Mouse (Mus musculus) Patski (cell line): ENCODE measurements at regions not wholly inside any gene's neighbourhood (a gene's known extent, or its start where the extent isn't known, plus 50 kb on each side); places are given as distances from the start of the nearest gene placed in this dataset.

Experiments
- ATAC-seq: fragments of 100-300 bp; one replicate; pipeline ENCODE4 v1.8.0; 2021
- CTCF ChIA-PET: fragments of 350-600 bp; sonication (Branson Sonifier 250); formaldehyde crosslinking; loops from one replicate; lab custom pipeline; 2022; ENCODE audit warnings: inconsistent platforms; lab: Charles Lee
- POLR2A ChIA-PET: fragments of 350-600 bp; sonication (Branson Sonifier 250); formaldehyde crosslinking; loops from one replicate; lab custom pipeline; 2022; ENCODE audit warnings: antibody characterized with exemption, inconsistent platforms; lab: Charles Lee
- DNase-seq: peaks from one replicate; pipeline ENCODE4 v3.0.0-alpha.2; 2011; ENCODE audit warnings: low read depth, low spot score
- H3K27me3 ChIP-seq: fragments of 371-371 bp; one replicate; pipeline ENCODE4 v1.5.1; 2021
- CTCF ChIP-seq: fragments of 100-300 bp; IDR thresholded peaks from one replicate; pipeline ENCODE4 v1.5.1; 2021
- in situ Hi-C: fragments of 300-500 bp; cut with MboI; formaldehyde crosslinking; loops from 3 replicates; pipeline ENCODE4 v1.11.1; 2018; ENCODE audit warnings: low pct_unique_long_range_greater_than_20kb, mixed read lengths

- no peak for TF ChIP-seq CTCF
- POLR2A ChIA-PET = no interaction called here
- DNase-seq (no peak), ATAC-seq (no peak)
- H3K27me3 ChIP-seq = no peaks in the 10 kb centered on the region
- in situ Hi-C loops = no loop called here
- CTCF ChIA-PET = no interaction called here
Measured at GRCm38 (mm10) chr8:35121084-35121483, 644.5 kb upstream of the Gm19410 start.

GRCm38 (mm10) chr8:35123196-35123621 is 642.4 kb upstream of the Gm19410 start:
- H3K27me3 ChIP-seq = no peaks in the 10 kb centered on the region
- POLR2A ChIA-PET = no interaction called here
- in situ Hi-C loops = no loop called here
- DNase-seq (no peak), ATAC-seq (no peak)
- no peak for TF ChIP-seq CTCF
- CTCF ChIA-PET = interaction anchor here (1.7 kb wide), 1 partner anchor 9 kb away, joined by 4 read pairs; no protein-coding TSS in a partner anchor

GRCm38 (mm10) chr8:35125179-35125578 is 640.4 kb upstream of the Gm19410 start:
- no peak for TF ChIP-seq CTCF
- ATAC-seq = no peak
- POLR2A ChIA-PET = no interaction called here
- no peaks in the 10 kb centered on the region for H3K27me3 ChIP-seq
- DNase-seq = no peak
- in situ Hi-C loops = no loop called here
- CTCF ChIA-PET = interaction anchor here (1.7 kb wide), 1 partner anchor 11 kb away, joined by 4 read pairs; no protein-coding TSS in a partner anchor

GRCm38 (mm10) chr8:35132281-35132680 is 633.3 kb upstream of the Gm19410 start:
- TF ChIP-seq CTCF = no peak
- no peak for ATAC-seq
- CTCF ChIA-PET = no interaction called here
- in situ Hi-C loops = no loop called here
- POLR2A ChIA-PET = no interaction called here
- no peaks in the 10 kb centered on the region for H3K27me3 ChIP-seq
- DNase-seq = no peak

GRCm38 (mm10) chr8:35135630-35136029 is 630.0 kb upstream of the Gm19410 start:
- ChIA-PET CTCF (no interaction called here), POLR2A (no interaction called here)
- TF ChIP-seq CTCF = no peak
- H3K27me3 ChIP-seq = no peaks in the 10 kb centered on the region
- DNase-seq (no peak), ATAC-seq (no peak)
- in situ Hi-C loops = no loop called here

GRCm38 (mm10) chr8:35136643-35137042 is 628.9 kb upstream of the Gm19410 start:
- TF ChIP-seq CTCF = no peak
- ATAC-seq (no peak), DNase-seq (no peak)
- no peaks in the 10 kb centered on the region for H3K27me3 ChIP-seq
- ChIA-PET POLR2A (no interaction called here), CTCF (no interaction called here)
- in situ Hi-C loops = no loop called here

- H3K27me3 ChIP-seq = peaks cover 2% of the 10 kb centered on the region
- ChIA-PET POLR2A (interaction anchor here (0.5 kb wide), 1 partner anchor 139 kb away, joined by 3 read pairs; no protein-coding TSS in a partner anchor), CTCF (no interaction called here)
- DNase-seq (no peak), ATAC-seq (no peak)
- TF ChIP-seq CTCF = no peak
- in situ Hi-C loops = no loop called here
Measured at GRCm38 (mm10) chr8:35140775-35141174, 624.8 kb upstream of the Gm19410 start.

- ATAC-seq (no peak), DNase-seq (no peak)
- H3K27me3 ChIP-seq = peaks cover 2% of the 10 kb centered on the region
- CTCF ChIA-PET = no interaction called here
- POLR2A ChIA-PET = no interaction called here
- in situ Hi-C loops = no loop called here
- no peak for TF ChIP-seq CTCF
Measured at GRCm38 (mm10) chr8:35143018-35143656, 622.5 kb upstream of the Gm19410 start.

GRCm38 (mm10) chr8:35143684-35144083 is 621.9 kb upstream of the Gm19410 start:
- DNase-seq = no peak
- in situ Hi-C loops = no loop called here
- ChIA-PET POLR2A (no interaction called here), CTCF (no interaction called here)
- no peak for ATAC-seq
- H3K27me3 ChIP-seq = peaks cover 2% of the 10 kb centered on the region
- no peak for TF ChIP-seq CTCF

- ATAC-seq = no peak
- ChIA-PET POLR2A (no interaction called here), CTCF (no interaction called here)
- peaks cover 2% of the 10 kb centered on the region for H3K27me3 ChIP-seq
- no peak for DNase-seq
- TF ChIP-seq CTCF = no peak
- in situ Hi-C loops = no loop called here
Measured at GRCm38 (mm10) chr8:35144401-35144800, 621.2 kb upstream of the Gm19410 start.

- CTCF ChIA-PET = no interaction called here
- TF ChIP-seq CTCF = no peak
- no peak for ATAC-seq
Measured at GRCm38 (mm10) chr8:35147481-35147880, 618.1 kb upstream of the Gm19410 start.

GRCm38 (mm10) chr8:35147967-35148366 is 617.6 kb upstream of the Gm19410 start:
- ATAC-seq (no peak), DNase-seq (no peak)
- in situ Hi-C loops = no loop called here
- ChIA-PET POLR2A (no interaction called here), CTCF (no interaction called here)
- no peaks in the 10 kb centered on the region for H3K27me3 ChIP-seq
- TF ChIP-seq CTCF = no peak

More at GRCm38 (mm10) chr8:35147481-35147880, 618.1 kb upstream of the Gm19410 start:
- no peak for DNase-seq
- in situ Hi-C loops = no loop called here
- no peaks in the 10 kb centered on the region for H3K27me3 ChIP-seq
- POLR2A ChIA-PET = no interaction called here
